Mouse (Mus musculus) E14TG2a.4 (cell line): ENCODE measurements around the gene Rsad2.

ENCODE experiments used
- CTCF ChIP-seq: conservative IDR thresholded peaks from 2 replicates; pipeline ENCODE4 v1.5.1; 2014; ENCODE audit warnings: low read length
- NANOG ChIP-seq: IDR thresholded peaks from 2 replicates; pipeline ENCODE4 v1.6.1; 2014; ENCODE audit warnings: borderline replicate concordance, low read length, mixed read lengths
- POU5F1 ChIP-seq: IDR thresholded peaks from 2 replicates; pipeline ENCODE4 v1.6.1; 2014; ENCODE audit warnings: low read length, borderline replicate concordance

- TF ChIP-seq CTCF, result no peak
- no peak for TF ChIP-seq POU5F1
- TF ChIP-seq NANOG, result no peak
These were observed 16.7 kb upstream of the Rsad2 start for GRCm38 (mm10) chr12:26472770-26473481.
